Mouse (Mus musculus): Measurements from ENCODE around the gene Nmt2. TPM values are rescaled to one million over a fixed set of nuclear protein-coding genes. Genes with fewer than 3 reads are reported as not detected.

Nmt2 gene
- total and polyA plus RNA-seq, 3 experiments = 3.7 to 10.4 (median 7.8) TPM

GRCm38 (mm10) chr2:3273349-3273748, 10.7 kb upstream of the Nmt2 start:
- no peak for TF ChIP-seq CTCF (IDR thresholded peaks at IDR 0.05)
- TF ChIP-seq EP300 (IDR thresholded peaks at IDR 0.05; ENCODE audit: insufficient read depth, low read depth, low read length) = no peak
- no peak for TF ChIP-seq POLR2A (IDR thresholded peaks at IDR 0.05; ENCODE audit: insufficient read depth, low read depth, low read length)
- DNase-seq = no peak
- Histone ChIP-seq H3K79me2 (replicated peaks; ENCODE audit: control insufficient read depth, insufficient read depth, low read length) (no peaks in the 10 kb centered on the region), H3K4me3 (no peak overlapping the region), H3K27ac (no peak overlapping the region), H3K4me1 (ENCODE audit: control insufficient read depth, insufficient read depth, low read length) (peaks cover 1% of the 10 kb centered on the region), H3K27me3 (ENCODE audit: control insufficient read depth, insufficient read depth, low read length) (no peaks in the 10 kb centered on the region), H3K36me3 (ENCODE audit: control insufficient read depth, insufficient read depth, low read length) (no peaks in the 10 kb centered on the region), H3K9ac (ENCODE audit: low read depth, low read length) (no peak overlapping the region)
- intact Hi-C loops (cut with DNase I) = no loop called here
- WGBS = 87% methylated on average over 2 of the region's 2 CpGs

- peaks cover 1% of the 10 kb centered on the region for H3K4me1 ChIP-seq (ENCODE audit: control insufficient read depth, insufficient read depth, low read length)
- no peaks in the 10 kb centered on the region for H3K27me3 ChIP-seq (ENCODE audit: control insufficient read depth, insufficient read depth, low read length)
- H3K79me2 ChIP-seq (replicated peaks; ENCODE audit: control insufficient read depth, insufficient read depth, low read length) = no peaks in the 10 kb centered on the region
- no peak overlapping the region for H3K4me3 ChIP-seq
- 78% methylated on average over 2 of the region's 2 CpGs for WGBS
- H3K36me3 ChIP-seq (ENCODE audit: control insufficient read depth, insufficient read depth, low read length) = no peaks in the 10 kb centered on the region
- no peak overlapping the region for H3K27ac ChIP-seq
- intact Hi-C loops (cut with DNase I) = no loop called here
- H3K9ac ChIP-seq (ENCODE audit: low read depth, low read length) = no peak overlapping the region
- no peak for TF ChIP-seq EP300 (IDR thresholded peaks at IDR 0.05; ENCODE audit: insufficient read depth, low read depth, low read length)
- TF ChIP-seq CTCF (IDR thresholded peaks at IDR 0.05) = no peak
- no peak for TF ChIP-seq POLR2A (IDR thresholded peaks at IDR 0.05; ENCODE audit: insufficient read depth, low read depth, low read length)
- DNase-seq = no peak
Measured at GRCm38 (mm10) chr2:3276106-3276505, 7.9 kb upstream of the Nmt2 start.

GRCm38 (mm10) chr2:3277502-3277901, 6.5 kb upstream of the Nmt2 start:
- H3K27ac ChIP-seq = no peak overlapping the region
- no peaks in the 10 kb centered on the region for H3K36me3 ChIP-seq (ENCODE audit: control insufficient read depth, insufficient read depth, low read length)
- H3K4me1 ChIP-seq (ENCODE audit: control insufficient read depth, insufficient read depth, low read length) = no peaks in the 10 kb centered on the region; the same call in 1 of the 2 replicates
- 69% methylated on average over 7 of the region's 7 CpGs for WGBS
- no peak overlapping the region for H3K4me3 ChIP-seq
- H3K79me2 ChIP-seq (replicated peaks; ENCODE audit: control insufficient read depth, insufficient read depth, low read length) = no peaks in the 10 kb centered on the region
- no peak overlapping the region for H3K9ac ChIP-seq (ENCODE audit: low read depth, low read length)
- no peak for DNase-seq
- H3K27me3 ChIP-seq (ENCODE audit: control insufficient read depth, insufficient read depth, low read length) = no peaks in the 10 kb centered on the region
- intact Hi-C loops (cut with DNase I) = no loop called here
- TF ChIP-seq POLR2A (IDR thresholded peaks at IDR 0.05; ENCODE audit: insufficient read depth, low read depth, low read length) = no peak
- TF ChIP-seq EP300 (IDR thresholded peaks at IDR 0.05; ENCODE audit: insufficient read depth, low read depth, low read length) = no peak
- TF ChIP-seq CTCF (IDR thresholded peaks at IDR 0.05) = no peak

GRCm38 (mm10) chr2:3281311-3281710, 2.7 kb upstream of the Nmt2 start:
- H3K27ac ChIP-seq = no peak overlapping the region
- peaks cover 1% of the 10 kb centered on the region; the same call in 1 of the 2 replicates for H3K4me1 ChIP-seq (ENCODE audit: control insufficient read depth, insufficient read depth, low read length)
- WGBS = 65% methylated on average over 4 of the region's 4 CpGs
- TF ChIP-seq POLR2A (IDR thresholded peaks at IDR 0.05; ENCODE audit: insufficient read depth, low read depth, low read length) (no peak), CTCF (IDR thresholded peaks at IDR 0.05) (no peak), EP300 (IDR thresholded peaks at IDR 0.05; ENCODE audit: insufficient read depth, low read depth, low read length) (no peak)
- DNase-seq = no peak
- intact Hi-C loops (cut with DNase I) = loop anchor here (5.0 kb wide), 2 partner anchors 141 to 189 kb away; partner anchors contain the start of genes Dclre1c and Meig1
- no peaks in the 10 kb centered on the region for H3K79me2 ChIP-seq (replicated peaks; ENCODE audit: control insufficient read depth, insufficient read depth, low read length)
- H3K9ac ChIP-seq (ENCODE audit: low read depth, low read length) = no peak overlapping the region
- 0 out of 2 replicates have a peak, but pooled peaks cover 2% of the 10 kb centered on the region for H3K36me3 ChIP-seq (ENCODE audit: control insufficient read depth, insufficient read depth, low read length)
- no peaks in the 10 kb centered on the region for H3K27me3 ChIP-seq (ENCODE audit: control insufficient read depth, insufficient read depth, low read length)
- no peak overlapping the region for H3K4me3 ChIP-seq

GRCm38 (mm10) chr2:3282866-3283601, 978 bp upstream of the Nmt2 start:
- no peak for TF ChIP-seq POLR2A (IDR thresholded peaks at IDR 0.05; ENCODE audit: insufficient read depth, low read depth, low read length)
- no peak for TF ChIP-seq EP300 (IDR thresholded peaks at IDR 0.05; ENCODE audit: insufficient read depth, low read depth, low read length)
- TF ChIP-seq CTCF (IDR thresholded peaks at IDR 0.05) = no peak
- intact Hi-C loops (cut with DNase I) = loop anchor here (5.0 kb wide), 2 partner anchors 139 to 191 kb away; partner anchors contain the start of genes Dclre1c and Meig1
- Histone ChIP-seq H3K79me2 (replicated peaks; ENCODE audit: control insufficient read depth, insufficient read depth, low read length) (no peaks in the 10 kb centered on the region), H3K4me3 (peak overlapping the region; percentile 75), H3K9ac (ENCODE audit: low read depth, low read length) (peak overlapping the region; percentile 57), H3K36me3 (ENCODE audit: control insufficient read depth, insufficient read depth, low read length) (0 out of 2 replicates have a peak, but pooled peaks cover 2% of the 10 kb centered on the region), H3K4me1 (ENCODE audit: control insufficient read depth, insufficient read depth, low read length) (peaks cover 5% of the 10 kb centered on the region), H3K27ac (peak overlapping the region; percentile 31), H3K27me3 (ENCODE audit: control insufficient read depth, insufficient read depth, low read length) (no peaks in the 10 kb centered on the region)
- no peak for DNase-seq
- WGBS = 14% methylated on average over 12 of the region's 12 CpGs
